Mouse (Mus musculus) stomach, embryonic 16.5 days (tissue): ENCODE measurements around the gene Atp2a2. TPM values are rescaled to one million over a fixed set of nuclear protein-coding genes. Genes with fewer than 3 reads are reported as not detected.

Experiments
- ATAC-seq: fragments of 200-750 bp; cut with Nextera tagmentation; 2 replicates; pipeline ENCODE4 v1.8.0; 2017; ENCODE audit warnings: moderate number of reproducible peaks, moderate TSS enrichment; ENCODE audit not compliant: insufficient read depth, low FRiP score
- H3K27ac ChIP-seq: fragments of 300-500 bp; sonication (generic); 2 replicates; pipeline ENCODE4 v1.5.1; 2014; ENCODE audit warnings: low read length
- H3K27me3 ChIP-seq: fragments of 300-500 bp; sonication (generic); 2 replicates; pipeline ENCODE4 v1.6.1; 2014; ENCODE audit warnings: low read length, control low read depth, mixed read lengths; ENCODE audit not compliant: control insufficient read depth, insufficient read depth
- H3K36me3 ChIP-seq: fragments of 300-500 bp; sonication (generic); 2 replicates; pipeline ENCODE4 v1.6.1; 2014; ENCODE audit warnings: low read length; ENCODE audit not compliant: control insufficient read depth, insufficient read depth
- H3K4me1 ChIP-seq: fragments of 300-500 bp; sonication (generic); 2 replicates; pipeline ENCODE4 v1.6.1; 2014; ENCODE audit warnings: low read length, control low read depth, mixed read lengths; ENCODE audit not compliant: control insufficient read depth, insufficient read depth
- H3K4me2 ChIP-seq: fragments of 300-500 bp; sonication (generic); 2 replicates; pipeline ENCODE4 v1.6.1; 2014; ENCODE audit warnings: low read depth, low read length, mixed read lengths
- H3K4me3 ChIP-seq: fragments of 300-500 bp; sonication (generic); replicated peaks from 2 replicates; pipeline ENCODE4 v1.5.1; 2014; ENCODE audit warnings: mild to moderate bottlenecking, low read length
- H3K9ac ChIP-seq: fragments of 300-500 bp; sonication (generic); 2 replicates; pipeline ENCODE4 v1.6.1; 2014; ENCODE audit warnings: low read length
- H3K9me3 ChIP-seq: fragments of 300-500 bp; sonication (generic); replicated peaks from 2 replicates; pipeline ENCODE4 v1.6.1; 2016; ENCODE audit warnings: low read length, control low read depth; ENCODE audit not compliant: control insufficient read depth
- WGBS: fragments of 180-500 bp; shearing (Covaris S2); extraction: QIAGEN DNeasy Blood & Tissue Kit; methylation state at CpG from one replicate; pipeline ENCODE4 v1.1.7; 2014; 5-methylcytosine and 5-hydroxymethylcytosine counted together
- polyA plus RNA-seq: library from polyadenylated mRNA; unstranded; fragments of >200 nt; fragmentation: Nextera tagmentation; extraction: Ambion mirVana; gene quantifications from 2 replicates; pipeline ENCODE4 v1.2.1, GENCODE M21; 2015

Atp2a2 gene
- 25.5 and 27.3 TPM in 2 replicates for polyA plus RNA-seq

GRCm38 (mm10) chr5:122502077-122502941 is at the start of gene Atp2a2:
Gene Atp2a2 (minus strand): TSS chr5:122502225.
- no peaks in the 10 kb centered on the region for H3K36me3 ChIP-seq
- under 1% methylated on average over 97 of the region's 113 CpGs for WGBS
- H3K9me3 ChIP-seq, result no peaks in the 10 kb centered on the region
- peak within 1 kb of the TSS; percentile 99 for H3K9ac ChIP-seq
- peak within 1 kb of the TSS; percentile 95 for H3K4me3 ChIP-seq
- no peaks in the 10 kb centered on the region for H3K27me3 ChIP-seq
- peak; percentile 95 for ATAC-seq
- peak within 1 kb of the TSS; percentile 99 for H3K27ac ChIP-seq
- H3K4me2 ChIP-seq, result peak within 1 kb of the TSS; percentile 87
- H3K4me1 ChIP-seq, result peaks cover 22% of the 10 kb centered on the region

- Histone ChIP-seq H3K4me1 (peaks cover 12% of the 10 kb centered on the region), H3K9me3 (no peaks in the 10 kb centered on the region), H3K36me3 (no peaks in the 10 kb centered on the region), H3K27me3 (no peaks in the 10 kb centered on the region), H3K27ac (peak overlapping the region; percentile 53), H3K9ac (peak overlapping the region; percentile 31), H3K4me2 (0 out of 2 replicates have a peak overlapping the region, but pooled peaks have one; percentile 20), H3K4me3 (no peak overlapping the region)
- ATAC-seq, result no peak
- WGBS, result 32% methylated on average over 8 of the region's 8 CpGs
These were observed 48.4 kb upstream of the Atp2a2 start for GRCm38 (mm10) chr5:122550460-122550859.

DNA sequence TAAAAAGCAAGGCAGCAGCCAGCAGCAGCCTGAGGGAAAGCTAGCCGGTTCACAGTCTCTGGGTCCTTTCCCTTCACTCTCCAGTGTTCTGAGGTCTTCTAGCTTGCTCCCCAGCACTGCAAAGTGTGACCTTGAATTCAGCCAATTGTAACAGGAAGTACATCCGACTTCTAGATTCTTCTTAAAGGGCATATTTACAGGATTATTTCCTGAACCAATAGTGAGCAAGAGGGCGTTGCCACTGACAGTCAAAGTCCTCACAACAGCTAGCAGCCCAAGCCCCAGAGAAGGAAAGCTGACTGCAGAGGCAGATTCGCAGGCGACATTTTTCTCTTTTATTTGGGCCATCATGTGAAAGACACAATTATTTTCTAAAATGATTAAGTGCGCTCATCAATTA is 46.6 kb upstream of the Atp2a2 start:
- ATAC-seq, result peak; percentile 86
- H3K4me1 ChIP-seq, result peaks cover 12% of the 10 kb centered on the region
- no peak overlapping the region for H3K4me3 ChIP-seq
- H3K36me3 ChIP-seq, result no peaks in the 10 kb centered on the region
- H3K9ac ChIP-seq, result no peak overlapping the region
- no peaks in the 10 kb centered on the region for H3K27me3 ChIP-seq
- H3K27ac ChIP-seq, result peak overlapping the region; percentile 56; the same call in 1 of the 2 replicates
- 48% methylated on average over 6 of the region's 6 CpGs for WGBS
- no peak overlapping the region for H3K4me2 ChIP-seq
- no peaks in the 10 kb centered on the region for H3K9me3 ChIP-seq

- Histone ChIP-seq H3K9me3 (no peaks in the 10 kb centered on the region), H3K27me3 (no peaks in the 10 kb centered on the region), H3K4me1 (peaks cover 12% of the 10 kb centered on the region), H3K4me2 (no peak overlapping the region), H3K27ac (peak overlapping the region; percentile 52), H3K4me3 (no peak overlapping the region), H3K36me3 (no peaks in the 10 kb centered on the region), H3K9ac (peak overlapping the region; percentile 26; the same call in 1 of the 2 replicates)
- WGBS, result 75% methylated on average over 6 of the region's 6 CpGs
- ATAC-seq, result no peak
These were observed 45.8 kb upstream of the Atp2a2 start for GRCm38 (mm10) chr5:122547810-122548209.

DNA sequence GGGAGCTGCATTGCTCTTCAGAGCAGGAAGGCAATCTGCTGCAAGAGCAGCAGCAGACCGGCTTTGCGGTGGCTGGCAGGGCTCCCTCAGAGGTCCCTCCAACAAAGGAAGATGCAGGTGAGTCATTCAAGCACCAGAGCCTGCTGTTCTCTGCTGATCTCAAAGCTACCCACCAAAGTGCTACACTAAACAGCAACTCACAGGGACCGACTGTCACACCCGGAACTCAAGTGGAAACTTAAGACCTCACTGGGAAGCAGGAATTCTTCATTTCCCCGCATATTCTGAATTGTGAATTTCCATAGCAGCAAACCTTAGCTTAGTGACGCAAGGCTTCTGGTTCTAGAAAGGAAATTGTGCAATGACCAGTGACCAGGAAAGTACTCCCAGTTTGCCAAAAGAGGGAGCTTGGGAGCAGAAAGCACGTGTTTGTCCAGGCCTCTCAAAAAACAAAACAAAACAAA is 45.3 kb upstream of the Atp2a2 start:
- H3K4me2 ChIP-seq, result no peak overlapping the region
- H3K27ac ChIP-seq, result 0 out of 2 replicates have a peak overlapping the region, but pooled peaks have one; percentile 29
- H3K4me3 ChIP-seq, result no peak overlapping the region
- H3K4me1 ChIP-seq, result peaks cover 12% of the 10 kb centered on the region
- no peak overlapping the region for H3K9ac ChIP-seq
- no peaks in the 10 kb centered on the region for H3K9me3 ChIP-seq
- ATAC-seq, result no peak
- WGBS, result 53% methylated on average over 7 of the region's 7 CpGs
- H3K36me3 ChIP-seq, result no peaks in the 10 kb centered on the region
- H3K27me3 ChIP-seq, result no peaks in the 10 kb centered on the region

DNA sequence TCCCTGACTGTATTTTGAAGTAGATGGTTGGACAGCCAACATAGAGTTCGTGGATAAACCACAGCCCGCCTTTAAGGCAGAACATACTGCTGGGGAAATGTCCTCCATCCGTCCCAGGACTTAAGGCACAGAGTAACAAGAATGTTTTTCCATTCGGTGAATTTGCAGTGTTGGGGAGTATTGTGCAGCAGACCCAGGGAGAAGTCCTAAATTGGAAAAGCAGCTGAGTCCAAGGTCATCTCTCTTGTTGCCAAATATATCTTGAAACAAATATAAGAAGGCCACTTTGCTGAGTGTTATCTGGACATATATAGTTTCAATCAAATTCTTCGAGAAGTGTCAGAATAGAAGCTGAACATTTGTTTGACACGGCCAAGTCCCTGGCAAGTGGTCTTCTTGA is 41.4 kb upstream of the Atp2a2 start:
- Histone ChIP-seq H3K4me2 (no peak overlapping the region), H3K4me1 (peaks cover 12% of the 10 kb centered on the region), H3K9me3 (no peaks in the 10 kb centered on the region), H3K27me3 (no peaks in the 10 kb centered on the region), H3K4me3 (no peak overlapping the region), H3K27ac (no peak overlapping the region), H3K36me3 (no peaks in the 10 kb centered on the region), H3K9ac (no peak overlapping the region)
- ATAC-seq, result no peak
- WGBS, result 81% methylated on average over 6 of the region's 6 CpGs

- no peak for ATAC-seq
- no peak overlapping the region for H3K4me3 ChIP-seq
- no peak overlapping the region for H3K4me2 ChIP-seq
- H3K9me3 ChIP-seq, result no peaks in the 10 kb centered on the region
- H3K27me3 ChIP-seq, result no peaks in the 10 kb centered on the region
- no peak overlapping the region for H3K9ac ChIP-seq
- H3K27ac ChIP-seq, result no peak overlapping the region
- 54% methylated on average over 8 of the region's 8 CpGs for WGBS
- H3K36me3 ChIP-seq, result no peaks in the 10 kb centered on the region
- H3K4me1 ChIP-seq, result peaks cover 2% of the 10 kb centered on the region; the same call in 1 of the 2 replicates
These were observed 39.8 kb upstream of the Atp2a2 start for GRCm38 (mm10) chr5:122541871-122542270.

- Histone ChIP-seq H3K4me3 (no peak overlapping the region), H3K9me3 (no peaks in the 10 kb centered on the region), H3K4me1 (no peaks in the 10 kb centered on the region), H3K27ac (no peak overlapping the region), H3K4me2 (no peak overlapping the region), H3K36me3 (no peaks in the 10 kb centered on the region), H3K9ac (no peak overlapping the region), H3K27me3 (no peaks in the 10 kb centered on the region)
- WGBS, result 93% methylated on average over 11 of the region's 11 CpGs
- ATAC-seq, result no peak
These were observed 36.1 kb upstream of the Atp2a2 start for GRCm38 (mm10) chr5:122538077-122538476.

- WGBS, result 91% methylated on average over 5 of the region's 5 CpGs
- H3K36me3 ChIP-seq, result no peaks in the 10 kb centered on the region
- H3K4me1 ChIP-seq, result no peaks in the 10 kb centered on the region
- no peaks in the 10 kb centered on the region for H3K27me3 ChIP-seq
- ATAC-seq, result no peak; the same call in 1 of the 2 replicates
- no peak overlapping the region for H3K4me3 ChIP-seq
- H3K4me2 ChIP-seq, result no peak overlapping the region
- H3K9ac ChIP-seq, result no peak overlapping the region
- no peak overlapping the region for H3K27ac ChIP-seq
- no peaks in the 10 kb centered on the region for H3K9me3 ChIP-seq
These were observed 35.6 kb upstream of the Atp2a2 start for GRCm38 (mm10) chr5:122537654-122538053.
